Mouse (Mus musculus) naive thymus-derived CD4-positive, alpha-beta T cell, adult 2 months (primary cell): ENCODE measurements at regions not wholly inside any gene's neighbourhood (a gene's known extent, or its start where the extent isn't known, plus 50 kb on each side); places are given as distances from the start of the nearest gene placed in this dataset.
"Not testable (repeated sequence)": the region's sequence is repeated elsewhere in the genome, so short reads cannot be mapped to it uniquely, and the experiment has no call there.

ENCODE experiments used
- DNase-seq: peaks from one replicate; pipeline ENCODE4 v3.0.0-alpha.2; 2011; ENCODE audit warnings: low read depth

DNA sequence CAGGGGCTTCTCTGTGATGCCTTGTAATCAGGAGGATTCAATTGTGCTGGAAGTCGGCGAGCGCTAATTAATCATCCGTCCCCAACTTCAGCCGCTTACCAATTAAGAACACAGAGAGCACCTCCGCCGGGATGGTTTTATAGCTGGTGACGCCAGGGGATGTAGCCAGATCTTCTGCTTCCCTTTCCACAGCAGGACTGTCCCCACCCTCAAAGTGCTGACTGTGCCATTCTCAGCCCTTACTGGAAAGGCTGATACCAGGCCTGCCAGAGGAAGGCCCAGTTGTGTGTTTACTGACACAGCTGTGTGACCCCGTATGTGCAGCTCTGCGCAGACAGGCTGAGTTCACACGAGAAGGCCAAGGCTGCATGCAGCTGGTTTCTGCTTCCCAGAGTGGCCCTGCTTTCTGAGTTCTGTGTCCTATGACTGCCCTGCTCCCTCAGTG, 59.9 kb upstream of the Bend4 start:
- no peak for DNase-seq

DNA sequence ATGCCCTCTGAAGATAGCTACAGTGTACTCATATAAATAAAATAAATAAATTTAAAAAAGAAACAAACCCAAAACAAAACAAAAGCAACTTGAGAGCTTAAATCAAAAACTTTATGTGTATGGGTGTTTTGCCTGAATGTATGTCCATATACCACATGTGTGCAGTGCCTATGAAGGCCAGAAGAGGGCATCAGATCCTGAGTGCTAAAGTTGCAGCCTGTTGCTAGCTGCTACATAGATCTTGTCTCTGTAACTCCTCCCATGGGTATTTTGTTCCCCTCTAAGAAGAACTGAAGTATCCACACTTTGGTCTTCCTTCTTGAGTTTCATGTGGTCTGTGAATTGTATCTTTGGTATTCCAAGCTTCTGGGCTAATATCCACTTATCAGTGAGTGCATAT, 62.6 kb upstream of the Bend4 start:
- not testable (repeated sequence) for DNase-seq

DNA sequence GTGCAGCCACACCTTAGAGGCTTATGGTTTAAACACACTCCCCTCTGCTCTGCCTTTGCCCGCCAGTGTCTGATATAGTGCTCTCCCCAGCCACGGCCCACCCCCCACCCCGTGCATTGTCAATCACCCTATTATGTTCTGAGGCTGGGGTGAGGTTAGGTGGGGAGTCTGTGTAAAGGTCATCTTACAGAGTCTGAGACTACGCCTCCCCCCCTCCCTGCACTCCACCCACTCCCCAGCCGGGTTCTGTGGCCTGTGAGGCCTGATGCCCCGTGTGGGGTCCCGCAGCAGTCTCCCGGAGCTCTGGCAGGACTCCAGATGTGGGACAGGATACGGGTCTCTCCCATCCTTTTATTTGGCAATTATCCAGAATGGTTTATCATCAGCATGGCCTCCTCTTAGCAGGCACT, 64.8 kb upstream of the Bend4 start:
- DNase-seq: no peak

GRCm38 (mm10) chr5:67496710-67497109, 68.6 kb upstream of the Bend4 start:
- no peak for DNase-seq

GRCm38 (mm10) chr5:67520251-67520650, 87.4 kb upstream of the Shisa3 start:
- no peak for DNase-seq

GRCm38 (mm10) chr5:67521423-67521912, 86.2 kb upstream of the Shisa3 start:
- no peak for DNase-seq

GRCm38 (mm10) chr5:67530149-67530548, 77.5 kb upstream of the Shisa3 start:
- DNase-seq: no peak

DNA sequence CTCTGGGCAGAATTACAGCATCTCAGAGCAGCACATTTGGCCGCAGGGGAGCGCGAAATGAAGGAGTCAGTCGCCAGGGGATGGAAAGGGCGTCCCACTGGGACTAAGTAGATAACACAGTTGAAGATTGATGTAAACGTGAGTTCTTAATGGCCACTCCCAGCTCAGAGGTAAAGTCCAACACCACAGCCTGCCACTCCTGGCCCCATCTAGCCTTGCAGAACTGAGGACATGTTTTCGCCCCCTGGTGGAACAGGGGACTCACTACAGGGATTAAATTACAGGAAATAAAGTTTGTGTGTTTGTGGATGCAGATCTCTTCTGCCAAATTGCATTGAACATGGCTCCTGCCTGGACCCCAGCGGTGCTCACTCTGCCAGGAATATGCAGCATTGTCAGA, 76.7 kb upstream of the Shisa3 start:
- peak; percentile 24 for DNase-seq

DNA sequence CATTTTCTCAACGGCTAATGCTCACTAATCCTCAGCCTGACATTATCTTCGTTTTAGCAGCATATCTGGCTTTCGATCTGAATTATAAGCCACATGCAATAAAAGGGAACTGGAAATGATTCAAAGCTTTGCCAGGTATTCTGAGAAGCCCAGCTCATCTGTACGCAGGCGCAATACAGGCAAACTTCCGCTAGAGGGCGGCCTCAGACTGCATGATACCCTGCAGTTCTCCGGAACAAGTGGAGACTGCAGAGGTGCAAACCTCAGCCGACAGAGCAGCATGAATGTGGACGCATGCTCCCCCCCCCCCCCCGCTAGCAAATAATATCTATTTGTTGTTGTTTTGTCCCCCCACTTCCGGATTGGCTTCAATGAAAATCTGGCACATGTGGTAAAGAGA, 75.3 kb upstream of the Shisa3 start:
- peak; percentile 76 for DNase-seq

DNA sequence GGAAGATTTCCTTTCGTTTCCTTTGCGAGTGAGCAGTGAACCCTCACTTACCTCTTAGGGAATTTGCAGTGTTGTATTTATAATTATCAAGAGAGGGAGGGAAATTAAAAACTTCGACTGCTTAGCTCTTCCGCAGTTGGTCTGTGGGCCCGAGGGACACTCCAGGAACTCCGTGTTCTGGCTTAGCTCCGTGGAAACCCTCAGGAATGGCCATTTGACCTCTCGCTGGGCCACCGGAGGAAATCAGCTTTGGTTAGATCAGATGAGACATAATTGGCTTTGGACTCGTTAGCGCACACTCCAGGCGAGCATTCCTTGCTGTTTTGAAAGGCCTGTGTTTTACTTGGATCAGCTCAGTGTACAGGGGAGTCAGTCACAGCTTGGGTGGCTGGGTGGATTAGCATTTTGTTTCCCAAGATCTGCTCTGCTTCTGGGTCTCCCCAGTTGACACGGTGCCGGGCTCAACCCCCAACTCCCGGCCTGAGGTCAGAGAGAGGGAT, 74.9 kb upstream of the Shisa3 start:
- DNase-seq: no peak

- DNase-seq: no peak
These were observed 73.6 kb upstream of the Shisa3 start for GRCm38 (mm10) chr5:67534056-67534455.

GRCm38 (mm10) chr5:67537990-67538389, 69.7 kb upstream of the Shisa3 start:
- no peak for DNase-seq

DNA sequence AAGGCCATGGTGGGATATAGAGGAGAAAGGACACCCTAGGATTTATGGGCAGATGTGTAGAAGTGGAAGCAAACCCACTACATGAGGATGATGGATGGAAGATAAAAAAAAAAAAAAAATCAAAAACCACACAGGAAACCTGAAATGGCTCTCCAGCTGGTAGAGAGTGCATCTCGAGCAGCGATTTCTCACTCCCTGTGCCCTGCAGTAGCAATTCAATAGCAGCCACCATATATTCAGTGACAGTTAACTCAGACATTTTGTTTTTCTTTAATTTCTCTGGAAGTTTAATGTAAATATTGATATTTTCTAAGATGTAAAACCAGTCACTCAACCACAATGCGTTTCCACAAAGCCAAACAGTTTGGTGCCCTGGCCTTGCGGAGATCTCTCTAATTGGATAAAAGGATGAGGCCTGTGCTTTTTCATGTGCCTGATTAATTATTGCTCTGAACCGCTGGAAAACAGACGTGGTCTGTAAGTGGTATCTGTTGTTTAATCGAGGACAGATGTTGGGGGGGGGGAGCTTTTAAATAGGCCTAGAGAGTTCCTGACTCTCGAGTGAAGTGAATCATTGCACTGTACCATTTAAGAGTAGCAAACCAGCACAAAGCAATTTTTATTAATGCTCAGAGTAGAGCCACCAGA, 68.0 kb upstream of the Shisa3 start:
- DNase-seq: no peak

DNA sequence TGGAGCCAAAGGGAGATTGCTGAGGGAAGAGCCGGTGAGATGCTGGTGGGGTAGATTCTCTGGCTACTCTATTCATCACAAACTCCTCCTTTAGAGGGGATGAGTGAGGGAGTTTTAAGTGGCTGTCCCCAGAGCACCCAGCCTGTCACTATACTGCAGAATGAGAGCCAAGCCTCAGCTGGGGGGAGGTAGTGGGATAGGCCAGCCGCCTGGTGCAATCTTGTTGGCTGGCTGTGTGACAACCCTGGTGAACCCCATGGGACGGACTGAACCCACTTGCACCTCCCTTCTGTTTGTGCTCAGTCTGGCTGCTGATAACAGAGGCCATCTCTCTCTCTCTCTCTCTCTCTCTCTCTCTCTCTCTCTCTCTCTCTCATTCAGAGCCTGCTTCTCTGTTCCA, 65.8 kb upstream of the Shisa3 start:
- DNase-seq: no peak

- DNase-seq: no peak
These were observed 63.6 kb upstream of the Shisa3 start for GRCm38 (mm10) chr5:67544028-67544589.

GRCm38 (mm10) chr5:67550257-67550656, 57.4 kb upstream of the Shisa3 start:
- no peak for DNase-seq

DNA sequence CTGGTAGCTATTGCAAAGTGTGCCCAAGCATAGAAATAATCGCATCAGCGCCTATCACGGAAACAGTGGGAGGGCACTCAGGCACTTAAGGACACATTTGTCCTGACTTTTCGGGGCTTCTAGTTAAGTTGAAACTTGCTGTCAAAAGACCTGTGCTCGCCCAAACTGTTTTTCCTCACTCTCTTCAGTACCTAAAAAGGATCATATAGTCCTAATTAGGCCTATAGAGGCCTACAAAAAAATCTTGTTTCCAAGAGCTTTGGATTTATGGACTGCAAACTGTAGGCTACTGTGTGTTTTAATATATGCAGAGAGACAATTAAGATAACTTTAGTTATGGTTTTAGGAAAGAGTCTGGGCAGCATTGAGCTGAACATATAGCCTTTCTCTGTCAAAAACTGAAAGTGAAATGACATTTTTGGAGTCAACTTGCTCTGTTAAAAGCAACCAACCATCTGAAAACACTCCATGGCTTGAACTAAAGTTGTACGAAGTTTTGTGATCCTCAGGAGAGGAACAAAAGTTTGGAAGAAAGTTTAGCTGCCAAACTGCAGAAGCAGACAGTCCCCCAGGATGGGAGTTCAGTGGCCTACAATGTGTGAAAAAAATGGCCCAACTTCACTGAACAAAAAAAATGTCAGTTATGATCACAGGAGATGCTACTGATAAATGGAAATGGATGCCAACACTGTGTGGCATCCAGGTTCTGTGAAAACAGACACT, 55.9 kb upstream of the Shisa3 start:
- no peak for DNase-seq

GRCm38 (mm10) chr5:67552865-67553264, 54.8 kb upstream of the Shisa3 start:
- DNase-seq: no peak
